In the genomic region with DNA sequence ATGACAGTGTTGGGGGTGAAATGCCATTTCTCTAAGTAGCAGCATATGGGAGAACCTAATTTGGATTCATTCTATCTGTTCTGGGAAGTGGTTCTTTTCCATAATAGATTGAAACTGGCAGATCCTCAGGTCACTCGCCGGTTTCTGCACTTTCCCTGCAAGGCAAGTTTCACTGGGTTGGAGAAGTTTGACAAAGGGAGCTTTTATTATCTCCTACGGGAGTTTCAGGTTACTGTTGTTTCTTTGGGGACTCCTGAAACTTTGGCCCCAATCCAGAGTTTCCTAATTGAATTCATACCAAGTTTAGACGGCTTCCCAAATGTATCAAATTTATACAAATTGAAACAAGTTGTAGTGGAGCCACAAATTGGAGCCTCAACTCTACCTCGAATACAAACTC, we compare ENCODE assay signal across 30 mouse cellular contexts. TPM values are rescaled to one million over a fixed set of nuclear protein-coding genes. Genes with fewer than 3 reads are reported as not detected.
DNase-seq lines count a peak whose midpoint lies in the region; ATAC-seq lines count a peak whose summit lies in the region.
"Had no signal": no experiment of that assay in that cellular context is flagged by ENCODE, and none has a peak within 500 bp of the region (broad histone marks: within the 10 kb centered on the region; RNA-seq: fewer than 3 reads in every experiment).

No protein-coding gene starts in this region.

- H3K36me3 ChIP-seq in forebrain, embryonic 14.5 days (ENCODE audit: control insufficient read depth, insufficient read depth, low read length): no peaks in the 10 kb centered on the region
- no peaks in the 10 kb centered on the region for H3K36me3 ChIP-seq in forebrain, embryonic 13.5 days (ENCODE audit: poor library complexity, severe bottlenecking)
- H3K36me3 ChIP-seq in embryonic facial prominence, embryonic 10.5 days (replicated peaks): no peaks in the 10 kb centered on the region
- H3K36me3 ChIP-seq: embryonic facial prominence, embryonic 15.5 days; forebrain, embryonic 12.5 days; hindbrain, embryonic 12.5 days; intestine, embryonic 15.5 days; midbrain, embryonic 12.5 days; neural tube, embryonic 12.5 days had no signal

- no peak overlapping the region for H3K27ac ChIP-seq in forebrain, embryonic 14.5 days (ENCODE audit: low read depth, low read length)
- no peak overlapping the region for H3K27ac ChIP-seq in forebrain, embryonic 13.5 days
- H3K27ac ChIP-seq in embryonic facial prominence, embryonic 10.5 days (replicated peaks): no peak overlapping the region
- H3K27ac ChIP-seq: embryonic facial prominence, embryonic 15.5 days; forebrain, embryonic 12.5 days; gastrocnemius, adult 2 months; hindbrain, embryonic 12.5 days; hindbrain, postnatal 0 days; intestine, embryonic 15.5 days; midbrain, embryonic 12.5 days; neural tube, embryonic 12.5 days had no signal

- H3K9me3 ChIP-seq in forebrain, embryonic 14.5 days (replicated peaks; ENCODE audit: control insufficient read depth, low read length): no peaks in the 10 kb centered on the region
- no peaks in the 10 kb centered on the region for H3K9me3 ChIP-seq in forebrain, embryonic 13.5 days (replicated peaks)
- H3K9me3 ChIP-seq in embryonic facial prominence, embryonic 10.5 days: no peaks in the 10 kb centered on the region
- H3K9me3 ChIP-seq: embryonic facial prominence, embryonic 15.5 days; forebrain, embryonic 12.5 days; intestine, embryonic 15.5 days; megakaryocyte, embryonic 14.5 days; midbrain, embryonic 12.5 days; neural tube, embryonic 12.5 days had no signal

- ATAC-seq in forebrain, embryonic 14.5 days: no peak
- ATAC-seq in forebrain, embryonic 13.5 days: no peak
- ATAC-seq: activated CD4-positive, CD25-positive, alpha-beta regulatory T cell, adult 4 months; CD4-positive, CD25-positive, alpha-beta regulatory T cell, adult 4 months; hindbrain, postnatal 0 days; intestine, embryonic 15.5 days; lung, postnatal 0 days had no signal

- no peak overlapping the region for H3K4me2 ChIP-seq in forebrain, embryonic 14.5 days (ENCODE audit: low read length)
- no peak overlapping the region for H3K4me2 ChIP-seq in forebrain, embryonic 13.5 days
- H3K4me2 ChIP-seq: embryonic facial prominence, embryonic 15.5 days; forebrain, embryonic 12.5 days; hindbrain, embryonic 12.5 days; intestine, embryonic 15.5 days; liver, embryonic 11.5 days; midbrain, embryonic 12.5 days; neural tube, embryonic 12.5 days had no signal

- no peaks in the 10 kb centered on the region for H3K4me1 ChIP-seq in forebrain, embryonic 14.5 days (ENCODE audit: control insufficient read depth, insufficient read depth, low read length)
- H3K4me1 ChIP-seq in forebrain, embryonic 13.5 days: no peaks in the 10 kb centered on the region
- peaks cover 15% of the 10 kb centered on the region for H3K4me1 ChIP-seq in embryonic facial prominence, embryonic 10.5 days
- H3K4me1 ChIP-seq: forebrain, embryonic 12.5 days; hindbrain, embryonic 12.5 days; intestine, embryonic 15.5 days; megakaryocyte, embryonic 14.5 days; midbrain, embryonic 12.5 days; neural tube, embryonic 12.5 days had no signal

- DNase-seq in forebrain, embryonic 14.5 days (ENCODE audit: low spot score): peak; percentile 16
- DNase-seq in Muller cell, postnatal 12 days (ENCODE audit: inconsistent ontology term): peak; percentile 24
- DNase-seq in embryonic facial prominence, embryonic 10.5 days (ENCODE audit: low spot score): peak; percentile 42
- DNase-seq in forelimb bud, embryonic 11.5 days (ENCODE audit: low read depth, low spot score): peak; percentile 14
- DNase-seq in gastrocnemius, postnatal 4 days (ENCODE audit: low spot score in 2 of 2): no peak
- DNase-seq in frontal cortex, postnatal 14 days (ENCODE audit: low spot score in 2 of 2): no peak
- DNase-seq: adrenal gland, adult 8-10 months; cerebellum, adult 8-10 months; cerebellum, postnatal 36 days; gastrocnemius, adult 2 months; kidney, adult 9 months; kidney, postnatal 10 days; layer of hippocampus, postnatal 36 days; lung, postnatal 4 days; thymus, adult 2 months; thymus, postnatal 36 days had no signal

- H3K4me3 ChIP-seq in forebrain, embryonic 14.5 days (ENCODE audit: low read depth, low read length): no peak overlapping the region
- H3K4me3 ChIP-seq in forebrain, embryonic 13.5 days: no peak overlapping the region
- H3K4me3 ChIP-seq in embryonic facial prominence, embryonic 10.5 days: no peak overlapping the region
- H3K4me3 ChIP-seq: embryonic facial prominence, embryonic 15.5 days; forebrain, embryonic 12.5 days; gastrocnemius, adult 2 months; hindbrain, embryonic 12.5 days; intestine, embryonic 15.5 days; megakaryocyte, embryonic 14.5 days; midbrain, embryonic 12.5 days; myocyte; neural tube, embryonic 12.5 days had no signal

- WGBS in forebrain, embryonic 14.5 days: 25% methylated on average over 5 of the region's 5 CpGs
- WGBS in forebrain, embryonic 13.5 days: 40% methylated on average over 5 of the region's 5 CpGs
- WGBS in embryonic facial prominence, embryonic 10.5 days: 24% methylated on average over 5 of the region's 5 CpGs

- H3K27me3 ChIP-seq in forebrain, embryonic 14.5 days (replicated peaks; ENCODE audit: control insufficient read depth, insufficient read depth, low read length): no peaks in the 10 kb centered on the region
- H3K27me3 ChIP-seq in forebrain, embryonic 13.5 days: no peaks in the 10 kb centered on the region
- no peaks in the 10 kb centered on the region for H3K27me3 ChIP-seq in embryonic facial prominence, embryonic 10.5 days (replicated peaks; ENCODE audit: low read depth, poor library complexity, severe bottlenecking)
- H3K27me3 ChIP-seq: forebrain, embryonic 12.5 days; hindbrain, embryonic 12.5 days; intestine, embryonic 15.5 days; megakaryocyte, embryonic 14.5 days; midbrain, embryonic 12.5 days; neural tube, embryonic 12.5 days had no signal

- no peak overlapping the region for H3K9ac ChIP-seq in forebrain, embryonic 14.5 days (ENCODE audit: low read length)
- no peak overlapping the region for H3K9ac ChIP-seq in forebrain, embryonic 13.5 days
- H3K9ac ChIP-seq: embryonic facial prominence, embryonic 15.5 days; forebrain, embryonic 12.5 days; hindbrain, embryonic 12.5 days; intestine, embryonic 15.5 days; midbrain, embryonic 12.5 days; neural tube, embryonic 12.5 days had no signal

RNA-seq across cellular contexts. Expression of a gene that starts 49.0 kb away (rescaled TPM):
- polyA plus RNA-seq in forebrain, embryonic 14.5 days (2014; fragmentation: Nextera tagmentation; extraction: Ambion mirVana): 4.6 and 6.6 TPM in 2 replicates
- 3.6 and 3.7 TPM in 2 replicates for polyA plus RNA-seq in forebrain, embryonic 13.5 days (2015; fragmentation: Nextera tagmentation; extraction: Ambion mirVana)
- polyA plus RNA-seq in embryonic facial prominence, embryonic 10.5 days (2016; fragmentation: Nextera tagmentation; extraction: Ambion mirVana): 2.1 and 3.4 TPM in 2 replicates
- total RNA-seq in gastrocnemius, postnatal 4 days (2021): 100 to 1,000 TPM; 188 to 241 TPM
- polyA plus RNA-seq: activated CD4-positive, CD25-positive, alpha-beta regulatory T cell, adult 4 months had no signal

Comparison
In these comparisons a context has a peak if more than half of its experiments do, and no peak if none do; other contexts are left out.
1. DNase-seq: peak in forebrain, embryonic 14.5 days (single experiment), Muller cell, postnatal 12 days (single experiment), embryonic facial prominence, embryonic 10.5 days (single experiment) and forelimb bud, embryonic 11.5 days (single experiment); none in gastrocnemius, postnatal 4 days (0 of 2) and frontal cortex, postnatal 14 days (0 of 2).